Mouse (Mus musculus) T-helper 2 cell (primary cell): ENCODE measurements at regions not wholly inside any gene's neighbourhood (a gene's known extent, or its start where the extent isn't known, plus 50 kb on each side); places are given as distances from the start of the nearest gene placed in this dataset.

Experiments
- in situ Hi-C: fragments of 300-600 bp; cut with MboI, MseI; formaldehyde crosslinking; loops from one replicate; pipeline ENCODE4 v1.15.1; 2025; ENCODE audit warnings: high pct_unique_total_duplicates

GRCm38 (mm10) chr17:7680658-7681057 is 146.4 kb downstream of the Fndc1 start:
- in situ Hi-C loops = no loop called here

GRCm38 (mm10) chr17:7679786-7680185 is 147.3 kb downstream of the Fndc1 start:
- in situ Hi-C loops = no loop called here

DNA sequence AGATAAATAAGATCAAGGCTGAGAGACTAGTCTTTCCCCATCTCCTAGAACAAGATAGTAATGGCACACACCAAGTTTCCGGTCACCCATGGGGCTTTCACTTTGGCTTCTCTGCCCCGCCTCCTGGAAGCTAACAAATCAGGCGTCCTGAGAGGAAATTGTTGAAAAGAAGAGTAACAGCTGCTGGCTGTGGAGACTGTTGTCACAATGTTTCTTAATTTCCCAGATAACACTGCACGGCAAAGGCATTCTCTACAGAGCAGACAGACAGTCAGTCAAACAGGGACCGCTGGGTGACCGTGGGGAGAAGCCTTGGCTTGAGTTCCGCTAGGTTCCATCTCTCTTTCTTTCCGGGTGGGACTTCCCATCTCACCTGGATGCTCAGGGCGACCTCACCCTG is 148.2 kb downstream of the Fndc1 start:
- in situ Hi-C loops = no loop called here

- in situ Hi-C loops = no loop called here
These were observed 149.3 kb downstream of the Fndc1 start for GRCm38 (mm10) chr17:7677796-7678195.

DNA sequence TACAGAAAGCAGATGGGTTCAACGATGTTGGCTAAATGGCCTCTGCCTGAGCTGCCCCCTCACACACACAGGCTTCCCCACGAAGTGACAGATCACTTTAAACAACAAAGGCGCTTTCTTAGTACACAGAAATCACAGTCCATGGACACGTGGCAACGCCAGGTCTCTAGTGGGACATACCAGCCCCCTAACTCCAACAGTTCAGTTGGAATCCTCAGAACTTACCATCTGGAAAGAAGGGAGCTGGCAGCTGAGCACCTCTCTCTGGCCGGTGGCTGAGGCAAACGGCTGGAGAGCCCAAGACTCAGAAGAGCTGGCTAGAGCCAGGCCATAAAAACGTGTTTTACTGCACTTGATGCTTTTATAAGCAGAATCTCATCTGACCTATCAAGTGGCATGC is 149.8 kb downstream of the Fndc1 start:
- in situ Hi-C loops = no loop called here

DNA sequence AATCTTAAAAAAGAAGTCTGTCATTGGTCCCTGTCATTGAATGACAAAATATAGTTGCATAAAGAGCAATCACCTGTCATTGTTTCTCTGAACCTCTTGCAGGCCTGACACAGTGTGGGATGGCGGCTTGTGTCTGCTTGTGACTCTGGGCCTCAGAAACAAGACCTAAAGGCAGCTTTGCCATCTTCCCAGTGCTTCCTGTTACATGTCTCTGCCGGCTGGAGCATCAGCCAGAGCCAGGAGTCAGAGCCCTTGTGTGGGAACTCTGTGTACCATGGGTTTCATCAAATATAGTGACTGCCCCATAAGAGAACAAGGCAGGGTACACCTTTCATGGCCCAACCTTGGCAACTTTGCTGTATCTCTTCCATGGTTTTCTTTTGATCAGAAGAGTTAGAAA is 150.3 kb downstream of the Fndc1 start:
- in situ Hi-C loops = no loop called here

DNA sequence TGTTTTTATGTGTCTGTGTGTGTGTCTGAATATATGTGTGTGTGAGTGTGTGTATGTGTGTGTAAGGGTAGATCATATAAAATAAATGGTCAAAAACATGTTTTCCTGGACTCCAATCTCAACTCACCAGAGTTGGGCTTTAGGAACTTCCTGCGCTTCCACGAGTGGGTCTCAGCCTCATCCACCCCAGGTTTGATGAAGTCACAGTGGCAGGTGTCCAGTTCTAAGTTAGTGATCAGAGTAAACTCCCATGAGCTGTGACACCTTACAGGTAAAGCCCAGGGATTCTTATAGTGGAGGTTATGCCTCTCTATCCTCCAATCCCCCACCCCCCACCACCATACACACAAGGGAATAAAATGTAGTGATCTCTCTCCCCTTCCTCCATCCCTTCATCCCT is 152.6 kb downstream of the Fndc1 start:
- in situ Hi-C loops = no loop called here

GRCm38 (mm10) chr17:7667826-7668225 is 159.3 kb downstream of the Fndc1 start:
- in situ Hi-C loops = no loop called here

GRCm38 (mm10) chr17:7666781-7667398 is 160.2 kb downstream of the Fndc1 start:
- in situ Hi-C loops = no loop called here

DNA sequence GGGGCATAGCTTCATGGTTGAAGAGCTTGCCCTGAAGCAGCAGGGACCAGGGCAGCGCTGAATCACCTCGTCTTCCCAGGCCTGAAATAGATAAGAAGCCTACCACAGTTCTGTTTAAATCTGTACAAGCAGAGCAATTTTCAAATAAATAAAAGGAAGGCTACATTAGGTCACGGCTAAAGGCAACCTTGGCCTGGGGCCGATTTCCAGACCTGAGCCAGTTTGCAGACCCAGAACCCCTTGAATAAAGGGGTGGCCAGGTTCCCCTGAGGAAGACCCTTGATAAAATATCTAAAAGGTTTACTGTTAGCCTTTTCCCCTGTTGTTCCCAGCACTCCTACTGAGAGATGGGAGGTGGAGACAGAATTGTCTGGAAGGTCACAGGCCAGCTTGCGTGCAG is 160.9 kb downstream of the Fndc1 start:
- in situ Hi-C loops = no loop called here

DNA sequence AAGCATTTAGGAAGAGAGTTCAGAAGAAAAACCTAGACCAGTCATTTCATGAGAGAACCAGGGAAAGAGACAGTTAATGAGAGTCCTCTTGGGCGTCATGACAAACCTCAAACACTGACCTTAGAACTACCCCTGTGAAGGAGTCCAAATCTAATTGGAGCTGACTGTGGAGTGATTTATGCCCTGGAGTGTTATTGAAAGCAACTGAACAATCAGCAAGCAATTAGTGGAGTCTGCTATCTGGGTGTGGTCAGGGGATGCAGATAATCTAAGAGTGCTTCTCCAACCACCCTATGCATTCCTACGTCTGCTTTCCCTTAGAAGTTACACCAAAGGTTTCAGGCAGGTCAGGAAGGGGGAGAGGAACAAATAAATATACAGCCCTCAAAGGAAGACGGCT is 161.4 kb downstream of the Fndc1 start:
- in situ Hi-C loops = no loop called here

- in situ Hi-C loops = no loop called here
These were observed 162.9 kb downstream of the Fndc1 start for GRCm38 (mm10) chr17:7663896-7664880.

GRCm38 (mm10) chr17:7656503-7656902 is 170.6 kb downstream of the Fndc1 start:
- in situ Hi-C loops = no loop called here

GRCm38 (mm10) chr17:7655966-7656365 is 171.1 kb downstream of the Fndc1 start:
- in situ Hi-C loops = no loop called here

DNA sequence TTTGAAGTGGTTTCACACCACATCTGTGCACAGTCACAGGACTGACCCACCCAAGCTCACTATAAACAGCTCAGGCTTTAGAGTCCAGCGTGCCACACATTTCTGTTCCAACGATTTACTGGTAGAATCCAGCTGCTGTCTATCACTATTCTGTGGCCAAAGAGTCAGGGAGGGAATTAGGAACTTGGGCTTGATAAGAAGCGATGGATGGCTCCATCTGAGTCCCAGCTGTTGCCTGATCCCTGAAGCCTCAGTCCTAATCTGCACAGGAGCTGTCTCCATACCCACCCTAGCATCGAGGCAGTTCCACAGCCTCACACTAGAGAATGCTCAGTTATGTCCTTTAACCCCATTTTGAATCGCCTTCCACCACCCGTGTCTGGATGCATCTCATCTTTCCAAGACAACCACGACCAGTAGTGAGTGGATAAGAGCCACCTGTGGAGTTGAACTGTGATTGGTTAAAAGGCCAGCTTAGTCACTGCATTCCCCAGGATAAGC is 173.0 kb downstream of the Fndc1 start:
- in situ Hi-C loops = no loop called here

- in situ Hi-C loops = no loop called here
These were observed 175.1 kb downstream of the Fndc1 start for GRCm38 (mm10) chr17:7652037-7652436.

DNA sequence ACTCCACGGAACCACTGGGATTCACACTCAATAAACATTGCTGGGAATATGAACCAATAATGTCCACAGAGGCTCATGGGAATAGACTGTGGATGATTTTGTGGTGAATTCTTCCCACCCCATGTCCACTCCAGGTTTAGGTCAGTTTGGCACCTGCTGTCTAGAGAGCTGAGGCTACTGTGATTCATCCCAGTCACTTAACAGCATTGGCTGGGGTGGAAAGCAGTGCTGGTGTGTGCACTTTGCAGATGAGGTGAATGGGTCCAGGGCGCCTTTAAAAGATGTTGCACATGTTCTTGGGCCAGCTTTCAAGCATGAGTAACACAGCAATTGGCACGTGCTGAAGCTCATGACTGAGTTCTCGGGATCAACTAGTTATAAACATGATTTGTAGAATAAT is 176.7 kb downstream of the Fndc1 start:
- in situ Hi-C loops = no loop called here

DNA sequence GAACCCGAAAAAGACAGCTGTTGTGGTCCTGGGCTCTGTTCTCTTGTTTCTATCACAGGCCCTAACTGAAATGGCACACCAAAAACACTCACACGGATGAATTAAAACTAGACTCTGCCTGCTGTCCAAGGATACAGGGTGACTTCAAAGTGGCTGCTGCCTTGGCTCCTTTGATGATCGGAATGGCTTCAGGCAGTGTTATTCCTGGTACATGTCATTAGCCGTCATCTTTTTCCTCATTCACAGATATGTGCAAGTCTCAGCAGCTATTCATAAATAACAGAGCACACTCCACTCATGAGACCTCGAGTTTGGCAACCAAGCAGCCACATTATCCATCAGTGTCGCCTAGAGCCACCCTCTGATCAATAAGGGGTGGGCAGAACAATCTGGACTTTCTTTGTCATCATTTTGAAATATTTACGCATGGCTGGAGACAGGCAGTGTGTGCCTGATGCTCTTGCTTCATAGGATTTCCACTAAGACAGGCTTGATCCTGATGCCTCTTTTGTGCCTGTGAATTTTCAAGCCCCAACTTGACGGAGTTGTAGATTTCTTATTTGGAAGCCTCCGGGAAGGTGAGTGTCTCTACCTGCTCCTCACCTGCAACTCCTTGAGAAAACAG is 182.1 kb downstream of the Fndc1 start:
- in situ Hi-C loops = no loop called here

DNA sequence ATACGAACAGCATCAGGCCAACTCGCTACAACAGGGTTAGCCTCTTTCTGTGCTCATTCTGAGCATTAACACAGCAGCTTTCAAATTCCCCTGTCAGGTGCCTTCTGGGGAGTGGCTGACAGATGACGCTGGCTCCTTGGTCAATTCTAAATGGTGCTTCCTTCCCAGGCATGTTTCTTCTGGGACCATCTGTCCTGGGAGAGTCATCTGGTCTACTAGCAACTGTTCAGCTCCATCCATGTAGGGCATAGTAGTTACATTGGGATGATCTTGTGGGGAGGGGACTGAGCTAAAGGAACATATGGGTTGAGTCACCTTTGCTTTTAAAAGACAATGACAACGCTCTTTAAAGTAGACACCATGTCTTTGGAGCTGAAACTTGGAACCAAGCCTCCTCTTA is 183.5 kb downstream of the Fndc1 start:
- in situ Hi-C loops = no loop called here

- in situ Hi-C loops = no loop called here
These were observed 184.6 kb downstream of the Fndc1 start for GRCm38 (mm10) chr17:7642442-7642887.

- in situ Hi-C loops = no loop called here
These were observed 192.8 kb downstream of the Fndc1 start for GRCm38 (mm10) chr17:7634291-7634664.
